Mouse (Mus musculus) bone marrow, adult 2 months (tissue): ENCODE data around the gene Foxn4. TPM values are rescaled to one million over a fixed set of nuclear protein-coding genes. Genes with fewer than 3 reads are reported as not detected.

Experiments
- H3K27ac ChIP-seq: fragments of 200-500 bp; 2 replicates; pipeline ENCODE4 v1.5.1; 2012; ENCODE audit warnings: low read depth, mild to moderate bottlenecking, control low read depth, inconsistent platforms, low read length; ENCODE audit not compliant: control insufficient read depth, poor library complexity, insufficient read depth
- H3K4me1 ChIP-seq: fragments of 200-500 bp; 2 replicates; pipeline ENCODE4 v1.6.1; 2011; ENCODE audit warnings: low read length; ENCODE audit not compliant: control insufficient read depth, insufficient read depth
- H3K4me3 ChIP-seq: fragments of 200-500 bp; replicated peaks from 2 replicates; pipeline ENCODE3; 2011; ENCODE audit warnings: mild to moderate bottlenecking, low read depth, low read length, control low read depth; ENCODE audit not compliant: control insufficient read depth
- CTCF ChIP-seq: fragments of 200-500 bp; IDR thresholded peaks from 2 replicates; pipeline ENCODE4 v1.5.1; 2011; ENCODE audit warnings: low read length, control low read depth; ENCODE audit not compliant: control insufficient read depth, insufficient read depth
- POLR2A ChIP-seq: fragments of 200-500 bp; IDR thresholded peaks from 2 replicates; pipeline ENCODE4 v1.6.1; 2011; ENCODE audit warnings: low read depth, mild to moderate bottlenecking, control low read depth, low read length, borderline replicate concordance; ENCODE audit not compliant: control insufficient read depth
- WGBS: fragments of 180-500 bp; shearing (Covaris S2); methylation state at CpG from one replicate; pipeline ENCODE4 v1.1.7; 2018; 5-methylcytosine and 5-hydroxymethylcytosine counted together
- polyA plus RNA-seq: library from polyadenylated mRNA; stranded (reverse); fragments of >200 nt; gene quantifications from 2 replicates; pipeline ENCODE4 v1.2.4, GENCODE M21; 2011; ENCODE audit warnings: low replicate concordance; ENCODE audit not compliant: missing spikeins, insufficient read depth, insufficient read length

Foxn4 gene
- polyA plus RNA-seq, 1 experiment, result not detected

DNA sequence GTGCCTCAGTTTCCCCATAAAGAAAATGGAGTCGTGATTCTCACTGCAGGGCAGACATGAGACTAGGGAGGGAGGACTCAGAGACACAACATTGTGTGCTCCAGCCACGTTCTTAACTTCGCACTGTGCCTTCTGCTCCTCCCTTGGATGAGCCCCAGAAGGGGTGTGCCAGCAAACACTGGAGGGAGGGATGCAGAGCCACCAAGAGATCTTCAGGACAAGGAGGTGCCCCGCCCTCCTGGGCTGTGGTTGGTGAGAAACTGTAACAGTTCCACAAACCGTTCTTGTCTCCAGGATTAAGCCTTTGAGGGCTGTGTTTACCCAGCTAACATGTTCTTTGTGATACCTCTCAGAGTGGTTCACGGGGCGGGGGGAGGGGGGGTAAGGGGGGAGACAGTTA, 5.0 kb downstream of the Foxn4 start:
- Histone ChIP-seq H3K4me3 (no peak overlapping the region), H3K4me1 (no peaks in the 10 kb centered on the region), H3K27ac (no peak overlapping the region)
- WGBS, result 11% methylated on average over 7 of the region's 7 CpGs
- TF ChIP-seq POLR2A (no peak), CTCF (no peak)

DNA sequence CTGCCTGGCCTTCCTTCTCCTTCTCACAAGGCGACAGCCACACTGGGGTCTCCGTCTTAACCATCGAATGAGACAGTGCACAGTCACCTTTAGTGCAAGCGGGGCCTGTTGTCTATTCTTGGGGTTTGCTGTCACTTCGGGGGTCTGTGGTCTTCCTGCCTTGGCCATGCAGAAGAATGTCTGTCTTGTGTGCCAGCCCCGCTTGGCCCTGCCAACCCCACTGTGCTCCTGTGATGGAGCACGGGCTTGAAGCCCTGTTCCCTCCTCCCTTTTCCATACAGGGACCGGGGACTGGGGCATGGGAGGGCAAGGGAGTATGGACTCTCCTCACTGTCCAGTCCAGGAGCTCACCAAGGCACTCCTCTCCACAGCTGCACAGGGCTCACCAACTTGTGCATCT, 8.8 kb downstream of the Foxn4 start:
- Histone ChIP-seq H3K4me1 (no peaks in the 10 kb centered on the region), H3K4me3 (no peak overlapping the region), H3K27ac (no peak overlapping the region)
- TF ChIP-seq CTCF, result no peak
- TF ChIP-seq POLR2A, result no peak
- 75% methylated on average over 8 of the region's 8 CpGs for WGBS

DNA sequence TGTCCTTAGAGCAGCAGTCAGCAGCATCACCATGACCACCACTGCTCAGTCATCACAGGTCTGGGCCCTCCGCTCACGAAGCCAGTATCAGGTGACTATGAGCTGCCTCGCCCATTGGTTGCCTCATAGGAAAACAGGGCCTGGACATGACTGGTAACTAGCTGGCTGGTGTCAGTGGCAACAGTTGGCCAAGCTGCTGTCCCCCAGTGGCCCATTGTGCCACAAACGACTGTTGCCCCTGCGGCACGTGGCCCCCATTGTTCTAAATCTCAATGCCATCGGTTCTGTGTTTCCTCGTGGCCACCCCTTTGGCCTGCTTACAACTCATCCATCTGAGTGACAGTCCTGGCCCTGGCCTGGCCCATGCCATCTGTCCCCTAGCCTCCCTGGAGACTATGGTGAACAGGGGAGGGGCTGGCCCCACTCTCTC, 9.6 kb downstream of the Foxn4 start:
- Histone ChIP-seq H3K4me3 (no peak overlapping the region), H3K27ac (no peak overlapping the region), H3K4me1 (no peaks in the 10 kb centered on the region)
- TF ChIP-seq POLR2A (no peak), CTCF (no peak)
- 73% methylated on average over 8 of the region's 8 CpGs for WGBS

DNA sequence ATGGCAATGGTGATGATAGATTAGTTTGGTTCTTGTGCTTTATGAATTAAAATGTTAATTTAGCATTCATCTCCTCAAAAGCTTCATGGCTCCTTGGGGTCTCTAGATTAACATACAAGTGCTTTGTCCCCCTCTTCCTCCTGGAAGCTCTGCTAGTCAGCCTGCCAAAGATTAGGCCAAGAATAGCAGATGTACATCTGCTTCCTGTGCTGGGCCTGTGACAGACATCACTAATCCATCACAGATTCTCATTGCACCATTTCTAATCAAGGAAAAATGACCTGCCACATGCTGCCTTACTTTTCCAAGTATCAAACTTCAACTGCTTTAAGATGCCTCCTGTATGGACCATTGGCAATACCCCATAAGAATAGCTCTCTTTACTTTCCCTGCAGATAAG, 12.1 kb downstream of the Foxn4 start:
- Histone ChIP-seq H3K27ac (no peak overlapping the region), H3K4me1 (no peaks in the 10 kb centered on the region), H3K4me3 (no peak overlapping the region)
- TF ChIP-seq POLR2A (no peak), CTCF (no peak)

DNA sequence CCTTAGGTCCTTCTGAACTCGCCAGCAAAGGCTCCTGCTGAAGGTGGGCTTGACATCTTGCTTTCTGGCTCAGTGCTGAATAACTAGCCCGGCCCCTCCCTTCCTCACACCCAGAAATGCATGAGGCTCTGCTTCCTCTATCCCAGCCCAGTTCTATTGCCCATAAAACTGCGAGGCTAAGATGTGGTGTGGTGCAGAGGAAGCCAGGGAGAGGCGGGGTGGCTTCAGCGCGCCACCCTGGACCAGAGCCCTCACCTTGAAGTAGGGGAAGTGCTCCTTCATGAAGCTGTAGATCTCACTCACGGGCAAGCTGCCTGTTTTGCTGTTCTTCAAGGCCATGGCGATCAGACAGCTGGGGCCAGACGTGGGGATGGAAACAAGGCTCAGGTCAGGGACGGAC, 14.1 kb downstream of the Foxn4 start:
- no peak overlapping the region for H3K27ac ChIP-seq
- 10% methylated on average over 10 of the region's 10 CpGs for WGBS
- TF ChIP-seq CTCF (no peak), POLR2A (no peak)

DNA sequence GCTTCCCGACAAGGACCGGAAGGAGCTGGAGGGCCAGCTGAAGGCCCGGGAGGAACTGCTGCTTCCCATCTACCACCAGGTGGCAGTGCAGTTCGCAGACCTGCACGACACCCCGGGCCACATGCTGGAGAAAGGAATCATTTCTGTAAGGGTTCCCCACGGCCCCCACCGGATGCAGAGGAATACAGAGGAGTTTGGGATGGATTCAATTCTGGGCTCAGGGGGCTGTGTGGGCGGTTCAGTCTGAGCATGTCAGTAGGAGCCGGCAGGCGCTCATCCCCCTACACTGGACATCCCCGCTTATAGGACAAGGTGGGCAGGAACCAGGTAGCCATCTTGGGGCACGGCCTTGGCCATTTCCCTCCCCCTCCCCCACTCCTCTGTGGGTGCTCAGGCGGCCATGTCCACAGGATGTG, 25.4 kb downstream of the Foxn4 start:
- 21% methylated on average over 14 of the region's 14 CpGs for WGBS
- peak; percentile 84 for TF ChIP-seq CTCF
- TF ChIP-seq POLR2A, result no peak
- Histone ChIP-seq H3K4me3 (no peak overlapping the region), H3K27ac (no peak overlapping the region), H3K4me1 (no peaks in the 10 kb centered on the region)

More for the DNA sequence above, 14.1 kb downstream of the Foxn4 start:
- no peaks in the 10 kb centered on the region for H3K4me1 ChIP-seq
- no peak overlapping the region for H3K4me3 ChIP-seq

DNA sequence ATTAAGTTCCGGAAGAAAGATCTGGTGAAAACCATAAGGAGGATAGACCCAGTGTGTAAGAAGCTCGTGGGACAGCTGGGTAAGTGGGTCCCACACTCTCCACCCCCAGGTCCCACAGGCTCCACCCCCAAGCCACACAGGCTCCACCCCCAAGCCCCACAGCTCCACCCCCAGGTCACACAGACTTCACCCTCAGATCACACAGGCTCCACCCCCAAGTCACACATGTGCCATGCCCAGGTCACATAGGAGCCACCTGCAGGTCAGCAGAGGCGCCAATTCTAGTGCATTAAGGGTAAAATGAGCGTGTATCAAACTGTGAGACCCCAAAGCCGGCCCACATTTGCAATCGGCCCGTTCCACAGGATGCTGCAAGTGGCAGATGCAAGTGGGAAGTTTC, 27.1 kb downstream of the Foxn4 start:
- 70% methylated on average over 7 of the region's 7 CpGs for WGBS
- Histone ChIP-seq H3K4me1 (no peaks in the 10 kb centered on the region), H3K4me3 (no peak overlapping the region), H3K27ac (no peak overlapping the region)
- TF ChIP-seq CTCF (no peak), POLR2A (no peak)

DNA sequence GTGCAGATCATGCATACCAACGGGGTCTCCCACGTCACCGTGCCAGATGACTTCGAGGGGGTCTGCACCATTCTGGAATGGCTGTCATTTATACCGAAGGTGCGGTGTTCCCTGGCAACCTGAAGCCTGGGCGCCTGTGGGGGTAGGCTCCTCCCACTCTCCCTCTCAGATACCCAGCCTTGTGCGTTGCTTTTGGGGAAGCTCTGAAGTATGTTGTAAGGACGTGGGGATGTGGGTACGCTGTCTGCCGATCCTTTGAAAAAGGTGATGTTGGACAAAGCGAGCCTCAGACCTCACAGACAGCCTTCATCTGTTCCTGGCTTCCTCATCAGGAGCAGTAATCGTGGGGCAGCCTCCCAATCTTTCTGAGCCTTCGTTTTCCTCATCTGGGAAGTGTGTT, 33.9 kb downstream of the Foxn4 start:
- WGBS, result 38% methylated on average over 14 of the region's 14 CpGs
- no peaks in the 10 kb centered on the region for H3K4me1 ChIP-seq
- no peak overlapping the region for H3K27ac ChIP-seq
- TF ChIP-seq CTCF (no peak), POLR2A (no peak)
- no peak overlapping the region for H3K4me3 ChIP-seq

DNA sequence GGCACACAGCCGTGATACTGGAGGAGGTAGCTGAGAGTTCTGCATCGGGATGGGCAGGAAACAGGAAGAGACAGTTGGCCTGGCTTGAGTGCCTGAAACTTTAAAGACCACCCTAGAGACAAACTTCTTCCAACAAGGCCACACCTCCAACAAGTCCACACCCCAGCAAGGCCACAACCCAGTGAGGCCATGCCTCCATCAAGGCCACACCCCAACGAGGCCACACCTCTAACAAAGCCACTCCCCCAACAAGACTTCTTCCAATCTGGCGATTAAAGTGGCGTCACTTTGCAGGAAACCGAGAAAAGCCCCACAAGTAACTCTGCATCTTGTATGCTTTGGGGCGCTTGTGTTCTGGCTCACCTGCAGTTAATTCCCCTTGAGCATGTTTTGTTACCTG, 34.7 kb downstream of the Foxn4 start:
- Histone ChIP-seq H3K27ac (no peak overlapping the region), H3K4me1 (no peaks in the 10 kb centered on the region), H3K4me3 (no peak overlapping the region)
- TF ChIP-seq CTCF, result no peak
- TF ChIP-seq POLR2A, result no peak
- 34% methylated on average over 7 of the region's 7 CpGs for WGBS

DNA sequence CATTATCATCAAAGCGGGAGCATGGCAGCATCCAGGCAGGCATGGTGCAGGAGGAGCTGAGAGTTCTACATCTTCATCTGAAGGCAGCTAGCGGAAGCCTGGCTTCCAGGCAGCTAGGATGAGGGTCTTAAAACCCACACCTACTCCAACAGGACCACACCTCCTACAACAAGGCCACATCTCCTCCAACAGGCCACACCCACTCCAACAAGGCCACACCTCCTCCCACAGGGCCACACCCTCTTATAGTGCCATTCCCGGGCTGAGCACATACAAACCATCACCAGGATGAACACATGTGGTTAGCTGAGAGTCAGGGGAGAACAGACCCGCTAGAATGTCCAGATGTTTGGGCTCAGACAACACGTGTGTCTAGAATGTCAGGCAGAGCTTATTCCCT, 44.7 kb downstream of the Foxn4 start:
- WGBS, result 74% methylated on average over 5 of the region's 5 CpGs
- no peak overlapping the region for H3K27ac ChIP-seq
- TF ChIP-seq CTCF, result no peak
- TF ChIP-seq POLR2A, result no peak
- no peaks in the 10 kb centered on the region for H3K4me1 ChIP-seq
- H3K4me3 ChIP-seq, result no peak overlapping the region

DNA sequence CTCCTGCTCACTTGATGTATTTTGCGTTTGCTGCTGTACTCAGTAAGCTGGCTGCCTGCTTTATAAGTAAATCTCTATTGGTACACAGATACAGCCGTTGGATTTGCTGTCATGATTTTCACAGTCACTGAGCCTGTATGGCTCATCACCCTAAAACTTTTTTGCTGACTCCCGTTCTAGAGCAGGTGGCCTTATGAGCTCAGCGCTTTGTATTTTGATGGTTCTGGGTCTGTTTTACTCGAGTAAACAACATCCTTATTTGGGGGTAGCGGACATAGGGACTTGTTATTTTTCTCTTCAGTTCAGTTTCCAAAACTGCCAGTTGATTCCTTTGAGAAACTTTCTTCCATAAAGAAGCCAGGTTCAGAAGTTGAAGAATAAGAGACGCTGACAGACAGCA, 47.6 kb downstream of the Foxn4 start:
- Histone ChIP-seq H3K27ac (no peak overlapping the region), H3K4me3 (no peak overlapping the region), H3K4me1 (no peaks in the 10 kb centered on the region)
- TF ChIP-seq CTCF (no peak), POLR2A (no peak)
- 90% methylated on average over 7 of the region's 7 CpGs for WGBS
